Mouse (Mus musculus) limb, embryonic 13.5 days (tissue): ENCODE results near the gene Klf14. TPM values are rescaled to one million over a fixed set of nuclear protein-coding genes. Genes with fewer than 3 reads are reported as not detected.
A peak's percentile ranks its signal among the peaks of the same experiment; 100 is the strongest.

Experiments
- ATAC-seq: fragments of 200-750 bp; cut with Nextera tagmentation; 2 replicates; pipeline ENCODE4 v1.8.0; 2017; ENCODE audit warnings: low read depth, moderate number of reproducible peaks, moderate TSS enrichment; ENCODE audit not compliant: low FRiP score
- H3K27ac ChIP-seq: fragments of 300-500 bp; sonication (generic); 2 replicates; pipeline ENCODE4 v1.5.1; 2015; ENCODE audit warnings: inconsistent platforms, mild to moderate bottlenecking, moderate library complexity
- H3K27me3 ChIP-seq: fragments of 300-500 bp; sonication (generic); 2 replicates; pipeline ENCODE4 v1.6.1; 2015; ENCODE audit warnings: mild to moderate bottlenecking, inconsistent platforms
- H3K36me3 ChIP-seq: fragments of 300-500 bp; sonication (generic); 2 replicates; pipeline ENCODE4 v1.6.1; 2015; ENCODE audit warnings: inconsistent platforms, mild to moderate bottlenecking, moderate library complexity
- H3K4me1 ChIP-seq: fragments of 300-500 bp; sonication (generic); 2 replicates; pipeline ENCODE4 v1.6.1; 2015; ENCODE audit warnings: inconsistent platforms
- H3K4me2 ChIP-seq: fragments of 300-500 bp; sonication (generic); replicated peaks from 2 replicates; pipeline ENCODE4 v1.6.1; 2015; ENCODE audit warnings: inconsistent platforms, mild to moderate bottlenecking, moderate library complexity
- H3K4me3 ChIP-seq: fragments of 300-500 bp; sonication (generic); 2 replicates; pipeline ENCODE4 v1.5.1; 2015; ENCODE audit warnings: moderate library complexity, mild to moderate bottlenecking, inconsistent platforms
- H3K9ac ChIP-seq: fragments of 300-500 bp; sonication (generic); 2 replicates; pipeline ENCODE4 v1.6.1; 2015; ENCODE audit warnings: mild to moderate bottlenecking, inconsistent platforms
- H3K9me3 ChIP-seq: fragments of 300-500 bp; sonication (generic); 2 replicates; pipeline ENCODE4 v1.6.1; 2016; ENCODE audit warnings: inconsistent platforms
- WGBS: fragments of 180-500 bp; shearing (Covaris S2); methylation state at CpG from one replicate; pipeline ENCODE4 v1.1.7; 2015; 5-methylcytosine and 5-hydroxymethylcytosine counted together
- polyA plus RNA-seq: library from polyadenylated mRNA; unstranded; fragments of >200 nt; fragmentation: Nextera tagmentation; extraction: Ambion mirVana; gene quantifications from 2 replicates; pipeline ENCODE4 v1.2.1, GENCODE M21; 2015

The Klf14 gene
- polyA plus RNA-seq, 1 experiment from 2014 or later = 5.8 TPM

DNA sequence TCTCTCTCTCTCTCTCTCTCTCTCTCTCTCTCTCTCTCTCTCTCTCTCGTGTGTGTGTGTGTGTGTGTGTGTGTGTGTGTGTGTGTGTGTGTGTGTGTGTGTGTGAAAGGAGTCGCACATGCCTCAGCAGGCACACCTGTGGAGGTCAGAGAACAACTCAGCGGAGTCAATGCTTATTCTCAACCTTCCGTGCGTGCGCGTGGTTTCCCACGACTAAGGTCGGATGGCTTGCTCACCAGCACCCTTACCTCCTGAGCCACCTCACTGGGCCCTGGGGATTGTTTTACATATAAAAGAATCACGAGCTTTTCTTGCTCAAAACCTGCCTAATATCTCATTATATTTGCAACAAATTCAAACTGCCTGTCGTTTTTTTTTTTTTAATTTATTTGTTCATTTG lies 37.1 kb downstream of the Klf14 start:
- H3K4me2 ChIP-seq = no peak overlapping the region
- 69% methylated on average over 10 of the region's 11 CpGs for WGBS
- H3K4me1 ChIP-seq = peaks cover 7% of the 10 kb centered on the region; the same call in 1 of the 2 replicates
- ATAC-seq = no peak
- no peak overlapping the region for H3K27ac ChIP-seq
- no peak overlapping the region for H3K9ac ChIP-seq
- no peaks in the 10 kb centered on the region for H3K36me3 ChIP-seq
- H3K27me3 ChIP-seq = no peaks in the 10 kb centered on the region
- no peaks in the 10 kb centered on the region for H3K9me3 ChIP-seq
- H3K4me3 ChIP-seq = no peak overlapping the region

- 59% methylated on average over 21 of the region's 21 CpGs for WGBS
Measured at GRCm38 (mm10) chr6:30920834-30921675, 37.8 kb downstream of the Klf14 start.

DNA sequence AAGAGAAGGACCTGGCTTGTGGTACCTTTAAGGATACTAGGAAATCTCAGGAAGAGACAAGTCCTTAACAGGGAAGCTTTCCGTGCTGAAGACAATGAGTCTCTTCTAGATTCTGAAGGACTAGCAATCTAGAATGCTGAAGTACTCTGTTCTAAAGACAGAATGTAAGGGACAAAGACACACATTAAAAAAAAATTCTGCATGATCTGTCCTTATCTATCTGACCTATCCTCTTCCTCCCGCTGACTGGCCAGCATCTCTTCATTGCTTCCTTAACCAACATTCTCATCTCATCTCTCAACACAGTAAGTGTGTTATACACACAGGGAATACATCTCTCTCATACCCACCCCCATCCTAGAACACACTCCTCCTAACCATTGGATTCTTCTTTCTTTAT lies 43.4 kb downstream of the Klf14 start, which contains the start of gene Tsga13:
Gene Tsga13 (minus strand): TSS at position 101 of the 400 bp plus-strand sequence.
- Histone ChIP-seq H3K27me3 (no peaks in the 10 kb centered on the region), H3K4me1 (peaks cover 2% of the 10 kb centered on the region; the same call in 1 of the 2 replicates), H3K36me3 (no peaks in the 10 kb centered on the region), H3K27ac (no peak within 1 kb of the TSS), H3K9me3 (no peaks in the 10 kb centered on the region), H3K4me3 (no peak within 1 kb of the TSS), H3K9ac (no peak within 1 kb of the TSS), H3K4me2 (no peak within 1 kb of the TSS)
- WGBS = 95% methylated on average over 2 of the region's 2 CpGs
- no peak for ATAC-seq

More at GRCm38 (mm10) chr6:30920834-30921675, 37.8 kb downstream of the Klf14 start:
- H3K27ac ChIP-seq = no peak overlapping the region; the same call in 1 of the 2 replicates
- H3K4me2 ChIP-seq = 0 out of 2 replicates have a peak overlapping the region, but pooled peaks have one; percentile 17
- ATAC-seq = 0 out of 2 replicates have a peak, but pooled peaks have one; percentile 51
- peaks cover 7% of the 10 kb centered on the region; the same call in 1 of the 2 replicates for H3K4me1 ChIP-seq
- no peaks in the 10 kb centered on the region for H3K27me3 ChIP-seq
- H3K36me3 ChIP-seq = no peaks in the 10 kb centered on the region
- H3K4me3 ChIP-seq = no peak overlapping the region
- no peaks in the 10 kb centered on the region for H3K9me3 ChIP-seq
- H3K9ac ChIP-seq = no peak overlapping the region

DNA sequence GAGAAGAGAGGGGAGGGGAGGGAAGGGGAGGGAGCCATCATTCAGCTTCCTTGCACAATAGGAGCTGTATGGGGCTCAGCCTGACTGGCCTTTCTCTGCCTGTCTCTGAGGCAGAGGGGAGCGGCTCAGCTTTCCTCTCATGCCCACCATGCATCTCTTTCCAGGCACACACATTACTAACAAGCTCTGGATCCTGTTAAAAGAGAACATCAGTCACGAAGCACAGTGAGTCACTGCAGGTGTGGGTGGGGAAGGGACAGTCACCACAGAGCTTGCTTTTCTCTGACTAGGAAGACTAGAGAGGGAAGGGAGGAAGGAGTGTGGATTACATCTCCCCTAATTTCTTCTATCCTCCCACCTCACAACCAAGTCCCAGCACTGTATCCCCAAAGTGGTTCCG lies 50.9 kb downstream of the Klf14 start:
- Histone ChIP-seq H3K27me3 (no peaks in the 10 kb centered on the region), H3K9me3 (no peaks in the 10 kb centered on the region), H3K27ac (no peak overlapping the region), H3K4me1 (peaks cover 16% of the 10 kb centered on the region), H3K4me3 (no peak overlapping the region), H3K36me3 (no peaks in the 10 kb centered on the region), H3K4me2 (no peak overlapping the region), H3K9ac (no peak overlapping the region)
- WGBS = 55% methylated on average over 3 of the region's 3 CpGs
- no peak for ATAC-seq

Other genes with a start within 250 kb of the Klf14 start
- gene Mest, start 235.5 kb downstream of the Klf14 start, polyA plus RNA-seq = 1,770 and 1,957 TPM in 2 replicates
- 24.3 and 27.6 TPM in 2 replicates for gene Copg2, start 62.3 kb downstream of the Klf14 start, polyA plus RNA-seq
- 0.25 TPM in 1 of 2 replicates, not detected in the other for gene Tsga13, start 43.5 kb downstream of the Klf14 start, polyA plus RNA-seq